Mouse (Mus musculus) bone marrow macrophage, adult 2 months (primary cell): Measurements from ENCODE around the gene a.

Experiments used
- CTCF ChIP-seq: IDR thresholded peaks from 2 replicates; pipeline ENCODE4 v1.5.1; 2012; ENCODE audit warnings: low read depth, mild to moderate bottlenecking, low read length, moderate library complexity
- POLR2A ChIP-seq: IDR thresholded peaks from 2 replicates; pipeline ENCODE4 v1.6.1; 2012; ENCODE audit warnings: mild to moderate bottlenecking, low read depth, low read length, borderline replicate concordance

DNA sequence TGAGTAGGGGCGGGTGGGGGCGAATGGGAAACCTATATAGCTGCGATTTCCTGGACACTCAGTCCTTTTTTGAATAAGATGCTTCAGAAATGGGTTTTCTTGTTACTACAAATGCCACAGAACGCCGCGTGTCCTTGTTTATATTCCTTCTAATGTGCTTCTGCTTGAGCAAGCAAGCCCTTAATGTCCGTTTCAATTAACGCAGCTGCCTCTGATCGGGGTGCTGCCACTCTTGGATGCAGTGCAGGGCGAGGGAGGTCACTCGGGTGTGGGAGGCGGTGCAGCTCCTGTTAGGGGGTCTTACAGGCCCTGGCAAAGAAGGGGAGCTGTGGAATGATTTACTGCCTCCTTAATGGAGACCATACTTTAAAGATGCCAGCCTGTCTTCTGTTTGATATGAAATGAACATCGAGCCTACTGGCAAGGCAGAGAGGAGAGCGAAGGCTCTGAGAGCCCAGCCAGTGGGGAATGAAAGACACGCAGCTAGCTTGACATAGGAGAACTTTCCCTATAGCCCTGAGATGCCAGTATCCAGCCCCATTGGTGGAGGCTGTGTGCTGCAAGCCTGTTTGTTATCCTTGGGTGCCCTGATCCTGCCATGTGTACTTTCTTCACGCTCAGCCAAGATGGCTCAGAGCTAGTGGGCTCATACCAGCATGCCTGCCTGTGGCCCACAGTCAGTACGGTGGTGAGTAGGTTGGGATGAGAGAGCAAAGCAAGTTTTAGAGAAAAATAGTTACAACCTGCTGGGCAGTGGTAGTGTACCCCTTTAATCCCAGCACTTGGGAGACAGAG, 8.1 kb upstream of the a start:
- TF ChIP-seq POLR2A (no peak), CTCF (no peak)
